Mouse (Mus musculus) mouse embryonic stem cell (cell line): ENCODE data around the gene Tbx20.

ENCODE experiments used
- in situ Hi-C, 2 experiments: fragments of 300-500 bp; cut with MboI; formaldehyde crosslinking; loops; 1 replicate in 1 of 2; 3 replicates in 1 of 2; pipeline ENCODE4 v1.14.3; 2019 to 2020; ENCODE audit warnings: low sequenced_read_pairs in 2 of 2, low pct_unique_long_range_greater_than_20kb in 1 of 2, mixed read lengths in 1 of 2; ENCODE audit not compliant: unreplicated experiment in 1 of 2

Gene Tbx20

GRCm38 (mm10) chr9:24770941-24771405, 3.1 kb downstream of the Tbx20 start:
- in situ Hi-C loops: loop anchor here in 1 of 2 experiments (25.0 kb wide), 1 partner anchor 216 kb away; no protein-coding TSS in a partner anchor

GRCm38 (mm10) chr9:24770149-24770940, 3.8 kb downstream of the Tbx20 start:
- in situ Hi-C loops: loop anchor here in 1 of 2 experiments (25.0 kb wide), 1 partner anchor 217 kb away; no protein-coding TSS in a partner anchor

GRCm38 (mm10) chr9:24769611-24770010, 4.5 kb downstream of the Tbx20 start:
- in situ Hi-C loops: loop anchor here in 1 of 2 experiments (25.0 kb wide), 1 partner anchor 218 kb away; no protein-coding TSS in a partner anchor

GRCm38 (mm10) chr9:24767056-24767455, 7.0 kb downstream of the Tbx20 start:
- in situ Hi-C loops: loop anchor here in 1 of 2 experiments (25.0 kb wide), 1 partner anchor 220 kb away; no protein-coding TSS in a partner anchor

- in situ Hi-C loops: loop anchor here in 1 of 2 experiments (25.0 kb wide), 1 partner anchor 222 kb away; no protein-coding TSS in a partner anchor
Measured at GRCm38 (mm10) chr9:24765572-24765971, 8.5 kb downstream of the Tbx20 start.

- in situ Hi-C loops: loop anchor here (5.0 to 25.0 kb wide), 2 partner anchors 222 to 227 kb away; no protein-coding TSS in a partner anchor
Measured at GRCm38 (mm10) chr9:24760461-24760860, 13.6 kb downstream of the Tbx20 start.

GRCm38 (mm10) chr9:24744958-24745357, 29.1 kb downstream of the Tbx20 start:
- in situ Hi-C loops: no loop called here

- in situ Hi-C loops: no loop called here
Measured at GRCm38 (mm10) chr9:24701246-24701645, 72.9 kb downstream of the Tbx20 start.

GRCm38 (mm10) chr9:24696405-24696778, 77.7 kb downstream of the Tbx20 start:
- in situ Hi-C loops: no loop called here

- in situ Hi-C loops: no loop called here
Measured at GRCm38 (mm10) chr9:24695700-24696404, 78.3 kb downstream of the Tbx20 start, which contains the start of gene Dpy19l2. Dpy19l2 (minus strand) TSS chr9:24696293.
